Mouse (Mus musculus) ovary, postnatal 36 days (tissue): ENCODE measurements around the gene Styx.

ENCODE experiments used
- DNase-seq: peaks from one replicate; pipeline ENCODE4 v3.0.0; 2022; ENCODE audit warnings: low spot score, mixed read lengths

Styx gene

GRCm38 (mm10) chr14:45469446-45469845 lies 118.6 kb downstream of the Styx start:
- DNase-seq = no peak
